Mouse (Mus musculus) heart, postnatal 25 days (tissue): ENCODE results near the gene Steap1. TPM values are rescaled to one million over a fixed set of nuclear protein-coding genes. Genes with fewer than 3 reads are reported as not detected.

Experiments used
- DNase-seq: peaks from one replicate; pipeline ENCODE4 v3.0.0; 2022; ENCODE audit warnings: low spot score
- intact Hi-C: fragments of 180-260 bp; cut with DNase I; formaldehyde crosslinking; loops from one replicate; pipeline ENCODE4 v1.15.1; 2025
- total RNA-seq, 2 experiments: library from RNA; stranded (reverse); gene quantifications; 2 replicates each; pipeline ENCODE4 v1.2.3; 2021

Steap1 gene
- total RNA-seq, 2 experiments from 2014 or later: not detected

- no peak for DNase-seq
- intact Hi-C loops: no loop called here
These were observed 60.1 kb downstream of the Steap1 start for GRCm38 (mm10) chr5:5688945-5689540.

- no peak for DNase-seq
- intact Hi-C loops: no loop called here
These were observed 60.9 kb downstream of the Steap1 start for GRCm38 (mm10) chr5:5688228-5688627.

- intact Hi-C loops: no loop called here
- no peak for DNase-seq
These were observed 62.2 kb downstream of the Steap1 start for GRCm38 (mm10) chr5:5686973-5687372.

Other genes with a start within 250 kb of the Steap1 start
- 10 to 100 TPM; 18.9 to 23.9 TPM for gene Cldn12, start 234.4 kb downstream of the Steap1 start, total RNA-seq
- 10 to 100 TPM in 1 of 2 experiments, 1 to 10 TPM in 1; 9.4 to 10.5 TPM for gene Gtpbp10, start 189.8 kb downstream of the Steap1 start, total RNA-seq
- gene Gm8773, start 175.5 kb downstream of the Steap1 start, total RNA-seq: not detected
- under 1 TPM; 0.88 to 0.95 TPM for gene Cfap69, start 85.1 kb downstream of the Steap1 start, total RNA-seq
- gene Steap2, start 54.7 kb downstream of the Steap1 start, total RNA-seq: under 1 TPM; 0.39 to 0.45 TPM